Mouse (Mus musculus) right cerebral cortex, adult 2 months (tissue): Measurements from ENCODE around the gene D8Ertd738e.
"Not testable (repeated sequence)": the region's sequence is repeated elsewhere in the genome, so short reads cannot be mapped to it uniquely, and the experiment has no call there.

Experiments
- DNase-seq, 2 experiments: peaks; one replicate each; pipeline ENCODE4 v3.0.0; 2021 to 2022; ENCODE audit warnings: low spot score in 2 of 2

D8Ertd738e gene

DNA sequence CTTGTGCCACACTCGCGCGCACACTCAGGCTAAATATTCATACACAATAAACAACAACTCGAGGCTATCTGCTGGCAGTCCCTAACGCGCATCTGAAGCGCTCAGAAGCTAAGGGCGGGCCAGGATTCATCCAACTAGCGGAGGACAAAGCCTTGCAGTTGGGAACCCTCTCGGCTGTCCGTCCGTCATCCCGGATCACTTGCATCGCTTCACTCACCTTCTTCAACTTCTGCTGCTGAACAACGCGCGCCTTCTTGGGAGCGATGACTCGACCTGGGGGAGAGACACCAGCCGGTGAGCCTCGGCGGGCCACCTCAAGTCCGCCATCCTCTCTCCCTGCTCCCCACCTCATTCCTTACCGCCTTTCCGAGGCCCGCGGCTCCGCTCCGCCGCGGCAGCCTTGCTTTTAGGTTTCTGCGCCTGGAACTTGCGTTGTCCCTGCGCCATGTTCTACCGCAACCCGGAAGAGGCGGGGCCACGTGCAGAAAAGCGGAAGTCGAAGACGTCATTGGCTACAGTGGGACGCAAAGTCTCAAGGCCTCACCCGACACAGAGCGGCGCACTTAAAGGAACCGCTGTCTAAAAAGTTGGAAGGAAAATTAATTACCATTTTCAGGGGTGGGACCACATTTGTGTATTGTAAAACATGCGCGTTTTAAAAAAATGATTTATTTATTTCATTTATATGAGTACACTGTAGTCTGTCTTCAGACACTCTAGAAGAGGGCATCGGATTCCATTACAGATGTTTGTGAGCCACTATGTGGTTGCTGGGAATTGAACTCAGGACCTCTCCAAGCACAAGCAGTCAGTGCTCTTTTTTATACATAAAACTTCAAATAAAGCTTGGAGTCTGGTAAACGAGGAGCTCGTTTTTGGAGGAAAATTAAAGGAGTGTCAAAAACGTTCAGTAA is at the start of gene D8Ertd738e:
Gene D8Ertd738e, minus strand, starts transcription at position 463 of the 914 bp plus-strand sequence.
- peak; percentile 85 to 90 for DNase-seq

DNA sequence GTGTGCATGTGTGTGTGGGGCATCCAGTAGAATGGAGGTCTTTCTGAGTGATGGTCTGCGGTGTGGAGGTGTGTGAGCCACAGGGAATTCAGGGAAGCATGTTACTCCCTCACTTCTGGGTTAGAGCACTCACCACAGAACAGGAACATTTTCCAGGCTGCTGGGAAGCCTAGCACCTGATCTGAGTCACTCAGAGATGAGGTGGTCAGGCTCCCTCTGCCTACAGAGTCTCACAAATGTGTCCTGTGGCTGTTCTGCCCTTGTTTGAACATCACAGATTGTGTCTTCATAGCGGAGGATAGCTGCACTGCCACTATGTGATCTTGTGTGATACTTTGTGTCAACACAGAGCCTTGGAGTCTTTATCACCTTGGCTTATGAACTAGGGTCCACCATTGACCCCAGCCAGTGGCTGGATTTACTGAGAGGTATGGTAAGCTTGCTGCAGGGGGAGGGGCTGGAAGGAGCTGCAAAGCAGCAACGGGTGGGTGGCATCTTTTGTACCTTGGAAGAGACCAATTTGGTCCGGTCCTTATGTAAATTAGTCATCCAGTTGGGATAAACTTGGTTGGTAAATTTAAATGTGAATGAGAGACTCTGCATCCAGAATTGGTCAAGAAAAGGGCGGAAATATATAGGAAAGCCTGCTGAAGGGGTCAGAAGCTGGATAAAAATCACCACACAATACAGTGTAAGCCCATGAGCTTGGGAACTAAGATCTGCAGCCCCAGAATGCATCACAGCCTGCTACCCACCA is 47.7 kb upstream of the D8Ertd738e start:
- DNase-seq = peak in 1 of 2 experiments; percentile 8

DNA sequence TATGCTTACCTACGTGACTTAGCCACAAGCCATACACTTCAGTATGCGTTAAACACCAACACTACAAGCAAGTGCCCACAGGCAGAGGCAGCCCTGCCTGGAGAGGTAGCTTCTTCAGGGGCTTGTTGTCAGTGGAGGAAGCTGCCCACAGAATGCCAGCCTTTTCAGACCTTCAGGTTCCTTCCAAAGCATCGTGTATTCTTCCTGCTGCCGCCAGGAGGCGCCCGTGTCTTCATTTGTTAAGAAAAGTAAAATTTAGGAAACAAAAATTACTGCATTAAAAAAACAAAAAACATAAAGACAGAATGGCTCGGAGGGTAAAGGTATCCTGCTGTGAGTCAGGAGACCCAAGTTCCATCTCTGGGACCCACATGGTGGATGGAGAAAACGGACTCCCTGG is 42.2 kb upstream of the D8Ertd738e start:
- peak; percentile 54 to 66 for DNase-seq

DNA sequence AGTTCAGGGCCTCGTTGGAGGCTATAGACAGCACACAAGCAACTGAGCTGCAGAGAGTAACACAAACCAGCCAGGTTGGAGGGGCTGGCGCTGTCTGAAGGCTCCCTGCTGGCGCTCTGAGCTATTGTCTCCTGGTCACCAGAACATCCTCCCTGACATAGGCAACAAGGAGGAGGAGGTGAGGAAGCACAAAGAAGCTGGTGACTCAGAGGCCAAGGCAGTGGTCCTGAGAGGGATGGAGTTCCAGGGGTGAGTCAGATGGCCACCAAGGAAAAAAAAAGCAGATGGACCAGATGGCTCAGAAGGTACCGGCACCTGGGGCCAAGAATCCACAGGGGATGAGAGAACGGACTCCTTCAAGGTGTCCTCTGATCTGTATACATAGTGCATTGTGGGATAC is 41.6 kb upstream of the D8Ertd738e start:
- no peak for DNase-seq

DNA sequence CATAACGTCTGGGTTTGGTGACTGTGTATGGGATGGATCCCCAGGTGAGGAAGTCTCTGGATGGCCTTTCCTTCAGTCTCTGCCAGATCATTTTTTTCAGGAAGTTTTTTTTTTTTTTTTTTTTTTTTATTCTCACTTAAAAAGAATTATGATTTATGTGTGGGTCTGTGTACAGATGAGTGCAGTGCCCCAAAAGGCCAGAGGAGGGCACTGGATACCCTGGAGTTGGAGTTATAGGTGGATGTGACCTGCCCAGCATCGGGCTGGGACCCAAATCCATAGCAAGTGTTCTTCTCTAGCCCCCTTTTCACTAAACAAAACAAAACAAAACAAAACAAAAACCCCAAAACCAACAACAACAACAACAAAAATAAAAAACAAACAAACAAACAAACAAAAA is 39.4 kb upstream of the D8Ertd738e start:
- no peak for DNase-seq

DNA sequence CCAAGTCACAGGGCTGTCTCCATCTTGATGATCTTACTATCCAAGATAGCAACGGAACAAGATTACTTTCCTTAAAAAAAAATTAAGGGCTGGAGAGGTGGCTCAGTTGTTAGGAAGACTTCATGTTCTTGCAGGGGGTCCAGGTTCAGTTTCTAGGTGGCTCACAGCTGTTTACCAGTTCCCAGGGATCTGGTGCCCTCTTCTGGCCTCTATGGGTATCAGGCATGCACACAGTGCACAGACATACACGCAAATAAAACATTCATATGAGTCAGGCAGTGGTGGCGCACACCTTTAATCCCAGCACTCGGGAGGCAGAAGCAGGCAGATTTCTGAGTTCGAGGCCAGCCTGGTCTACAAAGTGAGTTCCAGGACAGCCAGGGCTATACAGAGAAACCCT is 36.1 kb upstream of the D8Ertd738e start:
- not testable (repeated sequence) for DNase-seq

DNA sequence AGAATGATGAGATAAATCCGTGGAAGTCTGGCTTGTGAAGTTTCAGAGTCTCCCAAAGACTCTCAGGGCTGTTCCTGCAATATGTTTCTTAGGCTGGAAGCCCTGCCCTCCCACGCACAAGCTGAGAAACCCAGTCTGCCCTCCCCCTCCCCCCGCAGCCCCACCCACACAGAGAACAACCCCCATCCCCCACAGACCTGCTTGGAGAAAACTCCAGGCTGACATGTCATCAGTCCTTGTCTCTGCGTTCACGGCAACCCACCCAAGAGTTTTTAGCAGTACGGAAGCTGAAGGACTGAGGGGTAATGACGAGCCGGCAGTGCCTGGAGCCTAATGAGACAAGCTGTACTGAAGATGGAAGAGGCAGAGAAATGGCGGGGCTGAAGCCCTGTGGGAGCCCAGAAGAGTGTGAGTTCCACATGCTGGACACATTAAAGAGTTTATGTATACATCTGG is 35.1 kb upstream of the D8Ertd738e start:
- peak; percentile 24 to 42 for DNase-seq

DNA sequence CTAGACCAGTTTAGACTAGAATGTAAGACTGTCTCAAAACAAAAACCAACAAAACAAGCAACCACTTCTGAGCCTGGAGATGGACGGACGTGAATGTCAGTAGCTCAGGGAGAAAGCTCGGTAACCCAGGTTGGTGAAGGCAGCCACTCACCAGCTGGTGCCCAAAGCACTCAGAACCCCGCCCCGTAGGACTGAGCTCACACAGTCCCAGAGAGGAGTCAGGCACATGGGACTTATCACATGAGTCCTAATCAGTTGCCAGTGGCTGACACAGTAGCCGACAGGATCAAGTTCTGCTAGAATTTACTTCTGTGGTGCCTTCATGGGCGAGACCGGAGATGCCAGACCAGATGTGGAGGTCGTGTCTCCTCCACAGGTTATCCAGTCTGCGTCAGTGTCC is 31.3 kb upstream of the D8Ertd738e start:
- no peak for DNase-seq

DNA sequence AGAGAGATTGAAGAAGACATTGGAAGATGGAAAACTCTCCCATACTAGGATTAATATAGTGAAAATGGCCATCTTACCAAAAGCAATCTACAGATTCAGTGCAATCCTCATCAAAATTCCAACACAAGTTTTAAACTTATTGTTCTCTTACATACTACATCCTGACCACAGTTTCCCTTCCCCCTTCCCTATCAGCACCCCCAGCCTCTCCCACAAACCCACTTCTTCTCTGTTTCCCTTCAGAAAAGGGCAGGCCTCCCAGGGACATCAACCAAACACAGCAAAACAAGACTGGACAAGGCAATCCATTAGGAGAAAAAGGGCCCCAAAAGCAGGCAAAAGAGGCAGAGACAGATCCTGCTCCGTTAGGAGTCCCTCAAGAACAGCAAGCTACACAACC is 26.9 kb upstream of the D8Ertd738e start:
- DNase-seq = no peak

DNA sequence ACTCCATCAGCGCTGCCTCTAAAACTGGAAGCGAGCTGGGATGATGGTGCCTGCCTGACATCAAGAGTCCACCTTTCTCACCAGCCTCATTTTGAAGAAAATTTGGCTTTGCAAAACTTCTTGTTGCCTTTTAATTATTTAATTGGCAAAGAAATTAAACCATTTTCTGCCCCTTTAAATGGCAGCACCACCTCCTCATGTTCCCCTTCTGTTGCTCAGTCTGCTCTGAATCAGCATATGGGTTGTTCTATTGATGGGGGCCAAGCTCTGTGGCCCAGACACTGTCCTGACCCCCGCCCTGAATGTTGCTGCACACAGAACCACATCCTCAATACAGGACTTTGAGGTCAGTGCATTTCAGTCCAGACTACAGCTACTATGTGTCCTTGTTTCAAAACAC is 24.4 kb upstream of the D8Ertd738e start:
- no peak for DNase-seq

DNA sequence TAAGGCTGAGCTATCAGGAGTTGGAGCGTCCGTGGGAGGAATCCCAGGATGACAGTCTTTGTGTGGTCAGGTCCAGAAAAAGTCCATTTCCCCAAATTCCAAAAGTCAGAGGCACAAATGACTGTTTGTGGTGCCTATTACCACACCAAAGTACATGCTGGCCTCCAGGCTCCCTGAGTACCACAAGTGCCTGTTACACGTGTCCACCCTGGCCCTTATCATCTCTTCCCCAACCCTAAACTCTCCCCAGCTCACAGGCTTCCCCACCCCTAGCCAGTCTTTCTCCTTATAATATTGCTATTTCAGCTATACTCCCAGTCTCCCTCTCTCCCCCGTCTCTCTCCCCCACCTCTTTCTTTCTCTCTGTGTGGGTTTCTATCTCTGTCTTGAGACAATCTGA is 22.8 kb upstream of the D8Ertd738e start:
- no peak for DNase-seq

DNA sequence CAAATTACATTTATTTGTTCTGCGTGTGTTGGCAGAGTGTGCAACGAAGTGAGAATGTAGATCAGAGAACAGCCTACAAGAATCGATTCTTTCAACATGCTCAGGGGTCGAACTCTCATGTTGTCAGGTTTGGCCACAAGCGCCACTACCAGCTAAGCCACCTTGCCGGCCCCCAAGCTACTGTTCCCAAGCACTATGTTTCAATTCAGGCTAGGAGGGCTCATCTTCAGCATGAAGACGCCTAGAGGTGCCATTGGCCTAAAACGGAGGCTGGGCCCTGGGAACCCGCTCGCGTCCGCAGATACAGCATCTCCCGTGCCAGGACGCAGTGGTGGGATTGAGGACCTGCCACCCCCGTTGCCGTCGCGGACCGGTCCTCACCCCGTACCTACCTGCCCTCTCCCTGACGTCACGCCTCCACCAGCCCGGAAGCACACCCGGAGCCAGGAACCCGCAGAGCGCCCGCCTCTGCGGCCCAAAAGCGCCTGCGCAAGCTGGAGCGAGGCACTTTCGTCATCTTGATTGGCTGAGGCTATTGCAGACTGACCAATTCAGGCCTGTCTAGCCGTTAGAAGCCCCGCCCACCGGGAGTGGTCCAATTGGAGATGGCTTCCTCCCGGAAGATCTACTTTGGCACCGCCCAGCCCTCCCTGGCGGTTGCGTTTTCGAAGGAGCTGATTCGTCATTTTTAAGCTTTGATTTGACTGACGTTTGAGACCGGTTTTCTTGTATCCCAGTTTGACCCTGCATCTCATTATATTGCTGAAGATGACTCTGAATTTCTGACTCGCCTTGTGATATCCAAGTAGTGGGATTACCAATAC is 20.6 kb upstream of the D8Ertd738e start, which contains the start of gene Ccdc130:
Gene Ccdc130, minus strand, starts transcription at position 431 of the 824 bp plus-strand sequence.
- peak; percentile 100 for DNase-seq

DNA sequence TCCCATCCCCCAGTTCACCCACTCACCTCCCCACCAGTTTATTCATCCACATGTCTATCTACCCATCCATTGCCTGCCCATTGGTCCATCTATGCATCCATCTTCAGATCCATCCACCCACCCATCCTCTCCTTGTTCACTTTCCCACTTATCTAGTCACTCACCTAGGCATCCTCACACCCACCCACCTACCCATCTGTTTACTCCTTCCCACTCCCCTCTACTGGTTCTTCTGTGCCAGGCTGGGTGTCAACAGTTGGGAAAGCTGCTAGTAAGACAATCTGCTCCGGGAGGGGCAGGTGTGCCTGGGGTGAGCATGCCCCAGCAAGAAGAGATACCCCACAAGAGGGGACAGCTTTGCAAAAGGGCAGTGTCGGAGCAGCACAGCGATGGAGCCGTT is 11.6 kb upstream of the D8Ertd738e start:
- peak; percentile 39 to 51 for DNase-seq

DNA sequence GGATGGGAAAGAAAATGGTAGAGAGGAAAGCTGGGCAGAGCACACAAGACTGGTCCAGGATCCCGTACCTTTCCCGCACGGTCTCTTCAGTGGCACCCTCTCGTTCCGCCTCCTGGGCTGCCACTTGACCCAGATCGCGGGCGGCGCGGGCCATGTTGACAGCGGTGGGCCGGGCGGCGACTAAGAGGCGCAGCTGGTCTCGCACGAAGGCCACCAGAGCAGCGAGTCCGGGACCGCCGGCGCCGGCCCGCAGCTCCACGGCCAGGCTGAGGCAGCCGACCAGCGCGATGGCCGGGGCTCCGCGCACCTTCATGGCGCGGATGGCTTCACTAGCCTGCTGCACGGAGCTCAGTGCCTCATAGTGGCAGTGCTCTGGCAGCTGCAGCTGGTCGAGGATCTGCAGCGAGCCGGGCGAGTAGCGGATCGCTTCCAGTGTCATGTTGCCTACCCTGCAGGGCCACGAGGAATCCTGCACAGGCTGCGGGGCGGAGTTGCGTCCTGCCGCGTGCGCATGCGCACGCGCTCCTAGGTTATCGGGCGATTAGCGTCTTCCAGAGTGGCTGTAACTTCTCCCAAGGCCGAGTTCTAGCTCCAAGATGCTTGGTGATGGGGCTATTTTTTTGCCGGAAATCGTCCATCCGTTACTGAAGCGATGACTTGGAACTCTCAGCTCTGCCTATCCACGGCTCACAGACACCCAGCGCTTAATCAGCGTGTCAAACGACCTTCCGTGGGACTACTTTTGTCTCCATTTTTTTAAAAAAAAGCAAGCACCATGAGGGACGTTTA is 7.5 kb upstream of the D8Ertd738e start, which contains the start of gene Mri1:
Gene Mri1, minus strand, starts transcription at position 505 of the 789 bp plus-strand sequence.
- peak; percentile 76 to 83 for DNase-seq

DNA sequence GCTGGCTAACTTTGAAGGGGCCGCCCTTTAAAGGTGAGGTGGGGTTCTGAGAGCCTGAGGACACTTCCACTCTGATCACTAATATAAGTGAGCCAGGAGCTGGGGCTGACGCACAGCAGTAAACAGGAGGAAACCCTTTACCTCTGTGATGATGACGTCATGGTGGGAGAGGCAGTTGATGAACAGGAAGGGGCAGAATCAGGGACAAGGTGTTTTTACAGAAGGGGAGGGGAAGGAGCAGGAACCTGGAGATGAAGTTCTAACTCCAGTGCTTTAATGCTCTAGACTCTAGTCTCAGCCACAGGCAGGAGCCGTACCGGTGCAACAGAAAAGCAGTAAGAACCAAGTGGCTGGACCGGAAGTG is 6.9 kb upstream of the D8Ertd738e start:
- DNase-seq = peak in 1 of 2 experiments; percentile 54

DNA sequence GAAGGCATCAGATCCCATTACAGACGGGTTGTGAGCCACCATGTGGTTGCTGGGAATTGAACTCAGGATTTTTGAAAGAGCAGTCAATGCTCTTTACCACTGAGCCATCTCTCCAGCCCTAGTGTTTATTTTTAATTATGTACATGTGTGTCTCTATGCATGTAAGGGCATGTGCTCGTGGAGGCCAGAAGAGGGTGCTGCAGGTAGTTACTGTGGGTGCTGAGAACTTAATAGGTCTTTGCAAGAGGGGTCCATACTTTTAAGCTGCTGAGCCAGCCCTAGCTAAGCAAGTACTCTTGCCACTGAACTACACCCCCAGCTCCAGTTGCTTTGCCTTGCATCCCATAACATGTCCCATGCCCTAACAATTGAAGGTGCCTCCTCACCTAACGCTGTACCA is 6.3 kb upstream of the D8Ertd738e start:
- DNase-seq = no peak

DNA sequence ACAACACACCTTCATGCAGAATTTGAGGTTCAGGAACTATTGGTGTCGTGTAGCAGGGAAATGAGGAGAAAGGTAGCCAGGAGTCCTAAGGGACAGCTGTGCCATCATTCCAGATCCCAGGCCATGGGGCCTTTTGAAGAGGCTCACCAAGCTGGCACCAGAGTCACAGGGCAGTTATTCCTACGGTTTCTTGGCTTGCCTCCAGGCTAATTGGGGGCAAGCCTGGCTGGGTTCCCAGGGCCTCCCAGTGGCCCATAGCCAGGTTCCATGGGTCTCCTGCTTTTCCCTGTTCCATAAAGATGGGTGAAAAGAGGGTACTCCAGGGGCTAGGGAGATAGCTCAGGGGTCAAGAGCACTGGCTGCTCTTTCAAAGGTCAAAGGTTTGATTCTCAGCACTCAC is 7.7 kb downstream of the D8Ertd738e start:
- DNase-seq = no peak

DNA sequence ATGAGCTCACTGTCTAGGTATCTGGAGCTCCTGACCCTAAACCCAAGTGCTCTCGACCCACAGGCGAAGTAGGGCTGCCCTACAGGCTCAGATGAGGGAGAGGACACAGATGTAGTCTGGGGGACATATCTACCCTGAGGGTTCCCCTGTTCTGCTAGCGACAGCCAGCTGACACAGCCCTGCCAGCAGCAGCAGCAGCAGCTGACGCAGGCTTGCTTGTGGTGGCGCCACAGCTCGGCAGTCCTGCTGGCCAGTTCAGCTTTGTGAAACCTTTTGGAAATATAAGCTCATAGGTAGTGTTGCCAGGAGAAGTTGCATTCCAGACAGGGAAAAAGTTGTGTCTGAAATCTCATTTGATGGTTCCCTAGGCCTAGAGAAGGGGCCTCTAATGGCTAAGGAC is 8.4 kb downstream of the D8Ertd738e start:
- DNase-seq = no peak

DNA sequence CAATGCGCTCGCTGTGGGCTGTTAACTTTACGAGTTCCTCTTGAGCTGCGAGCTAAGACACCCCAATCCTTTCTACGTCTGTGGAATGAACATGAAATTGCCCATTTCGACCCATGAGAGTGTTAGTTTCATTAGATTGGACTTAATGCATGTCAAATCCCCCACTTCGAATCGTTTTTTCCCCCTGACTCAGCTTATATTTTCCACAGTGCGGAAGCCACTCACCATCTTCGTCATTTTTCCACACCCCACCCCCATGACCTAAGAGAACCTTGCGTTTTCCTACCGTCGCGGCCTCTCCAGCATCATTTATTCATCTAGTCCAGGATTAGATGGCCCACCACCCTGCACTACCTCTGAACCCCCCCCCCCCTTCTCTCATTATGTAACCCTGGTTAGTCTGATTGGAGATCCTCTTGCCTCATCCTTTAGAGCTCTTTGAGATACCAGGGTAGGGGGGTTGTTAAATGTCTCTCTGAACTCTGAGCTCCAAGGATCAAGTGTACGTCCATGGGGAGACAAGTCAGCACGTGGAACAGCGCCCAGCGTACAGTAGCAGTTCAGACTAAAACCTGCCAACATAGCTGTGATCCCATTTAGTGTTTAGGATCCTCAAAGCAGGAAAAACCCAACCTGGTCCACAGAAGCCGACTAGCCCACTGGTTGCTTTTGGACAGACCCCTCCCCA is 11.8 kb downstream of the D8Ertd738e start:
- DNase-seq = no peak

DNA sequence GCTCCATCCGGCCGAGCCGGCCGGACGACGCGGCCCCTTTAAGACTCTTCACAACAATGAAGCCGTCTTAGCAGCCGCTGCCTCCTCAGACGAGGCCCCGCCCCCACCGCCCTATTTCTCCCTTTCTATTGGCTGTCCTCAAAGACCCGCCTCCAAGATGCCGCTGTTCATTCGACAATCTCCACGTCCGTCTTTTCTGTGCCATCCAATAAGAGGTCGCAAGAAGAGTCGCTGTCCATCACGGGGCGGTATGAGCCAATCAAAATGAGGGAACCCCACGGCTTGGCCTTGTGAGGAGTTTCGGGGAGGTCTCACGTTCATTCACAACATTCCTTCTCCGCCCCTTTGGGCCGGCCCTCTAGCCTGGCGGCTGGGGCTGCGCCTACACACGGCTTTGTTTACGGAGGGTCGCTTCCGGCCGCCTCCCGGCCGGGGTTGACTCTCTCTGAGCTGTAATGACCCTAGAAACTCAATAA is 12.5 kb downstream of the D8Ertd738e start, which contains the start of gene Zswim4:
Gene Zswim4, minus strand, starts transcription at position 58 of the 476 bp plus-strand sequence.
- peak; percentile 99 for DNase-seq
